Mouse (Mus musculus): ENCODE measurements around the gene Fbxo24.

Gene Fbxo24

DNA sequence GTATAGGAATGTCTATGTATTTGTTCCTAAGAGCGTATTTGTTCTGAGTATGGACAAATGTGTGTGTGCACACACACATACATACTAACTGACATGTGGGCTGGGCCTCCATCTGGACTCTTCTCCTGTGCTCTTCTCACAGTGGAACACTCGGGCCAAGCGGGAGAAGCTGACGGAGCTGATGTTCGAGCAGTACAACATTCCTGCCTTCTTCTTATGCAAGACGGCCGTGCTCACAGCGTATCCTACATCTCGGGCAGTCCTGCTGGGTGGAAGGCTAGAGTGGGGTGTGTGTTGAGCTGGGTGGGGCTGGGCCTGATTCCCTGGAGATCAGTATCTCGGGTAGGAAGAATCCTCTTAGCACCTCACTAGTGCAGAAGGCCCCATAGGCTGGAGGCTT is 65.8 kb downstream of the Fbxo24 start:
- no peak for DNase-seq (ENCODE audit: low read depth, low spot score)
